Mouse (Mus musculus) embryonic fibroblast, embryonic 13.5 days (primary cell): ENCODE data around the gene Hlx.

Experiments used
- CTCF ChIP-seq: IDR thresholded peaks from 2 replicates; pipeline ENCODE4 v1.5.1; 2011; ENCODE audit warnings: mild to moderate bottlenecking, control low read depth, low read length, moderate library complexity, borderline replicate concordance; ENCODE audit not compliant: insufficient read depth
- POLR2A ChIP-seq: IDR thresholded peaks from 2 replicates; pipeline ENCODE4 v1.6.1; 2011; ENCODE audit warnings: low read depth, mild to moderate bottlenecking, control low read depth, low read length, moderate library complexity

DNA sequence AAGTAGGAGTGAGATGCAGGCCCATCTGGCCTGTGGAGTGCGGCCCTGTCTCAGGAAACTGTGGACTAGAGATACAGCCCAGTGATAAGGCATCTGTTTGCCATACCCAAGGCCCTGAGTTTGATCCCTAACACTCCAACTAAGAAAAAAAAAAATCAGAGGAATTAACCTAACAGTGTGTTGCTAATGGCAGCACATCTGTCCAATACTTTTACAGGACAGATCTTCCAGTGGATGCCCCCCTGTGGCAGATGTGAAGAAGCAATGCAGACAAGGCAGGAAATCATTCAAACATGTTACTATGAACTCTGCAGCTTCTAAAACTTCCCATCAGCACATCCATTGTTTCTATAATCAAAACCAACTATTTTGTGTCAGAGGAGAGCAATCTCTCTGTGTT, 33.1 kb downstream of the Hlx start:
- no peak for TF ChIP-seq CTCF
- no peak for TF ChIP-seq POLR2A
